Mouse (Mus musculus) midbrain, embryonic 15.5 days (tissue): ENCODE data around the gene Robo4. TPM values are rescaled to one million over a fixed set of nuclear protein-coding genes. Genes with fewer than 3 reads are reported as not detected.

ENCODE experiments used
- ATAC-seq: fragments of 200-750 bp; cut with Nextera tagmentation; replicated peaks from 2 replicates; pipeline ENCODE4 v1.8.0; 2017; ENCODE audit warnings: moderate TSS enrichment
- H3K27ac ChIP-seq: fragments of 300-500 bp; sonication (generic); 2 replicates; pipeline ENCODE4 v1.5.1; 2015; ENCODE audit warnings: mild to moderate bottlenecking, inconsistent platforms
- H3K27me3 ChIP-seq: fragments of 300-500 bp; sonication (generic); replicated peaks from 2 replicates; pipeline ENCODE4 v1.6.1; 2015; ENCODE audit warnings: inconsistent platforms
- H3K36me3 ChIP-seq: fragments of 300-500 bp; sonication (generic); replicated peaks from 2 replicates; pipeline ENCODE4 v1.6.1; 2015; ENCODE audit warnings: inconsistent platforms
- H3K4me1 ChIP-seq: fragments of 300-500 bp; sonication (generic); 2 replicates; pipeline ENCODE4 v1.6.1; 2015; ENCODE audit warnings: inconsistent platforms
- H3K4me2 ChIP-seq: fragments of 300-500 bp; sonication (generic); 2 replicates; pipeline ENCODE4 v1.6.1; 2015; ENCODE audit warnings: inconsistent platforms, mild to moderate bottlenecking, moderate library complexity
- H3K4me3 ChIP-seq: fragments of 300-500 bp; sonication (generic); 2 replicates; pipeline ENCODE4 v1.5.1; 2015; ENCODE audit warnings: mild to moderate bottlenecking, inconsistent platforms
- H3K9ac ChIP-seq: fragments of 300-500 bp; sonication (generic); 2 replicates; pipeline ENCODE4 v1.6.1; 2015; ENCODE audit warnings: mild to moderate bottlenecking, inconsistent platforms
- H3K9me3 ChIP-seq: fragments of 300-500 bp; sonication (generic); 2 replicates; pipeline ENCODE4 v1.6.1; 2016; ENCODE audit warnings: inconsistent platforms
- WGBS: fragments of 180-500 bp; shearing (Covaris S2); methylation state at CpG from one replicate; pipeline ENCODE4 v1.1.7; 2015; ENCODE audit warnings: mixed read lengths; 5-methylcytosine and 5-hydroxymethylcytosine counted together
- polyA plus RNA-seq: library from polyadenylated mRNA; unstranded; fragments of >200 nt; fragmentation: Nextera tagmentation; extraction: Ambion mirVana; gene quantifications from 2 replicates; pipeline ENCODE4 v1.2.1, GENCODE M21; 2015

Gene Robo4
- polyA plus RNA-seq, 1 experiment from 2014 or later = 5.2 TPM

DNA sequence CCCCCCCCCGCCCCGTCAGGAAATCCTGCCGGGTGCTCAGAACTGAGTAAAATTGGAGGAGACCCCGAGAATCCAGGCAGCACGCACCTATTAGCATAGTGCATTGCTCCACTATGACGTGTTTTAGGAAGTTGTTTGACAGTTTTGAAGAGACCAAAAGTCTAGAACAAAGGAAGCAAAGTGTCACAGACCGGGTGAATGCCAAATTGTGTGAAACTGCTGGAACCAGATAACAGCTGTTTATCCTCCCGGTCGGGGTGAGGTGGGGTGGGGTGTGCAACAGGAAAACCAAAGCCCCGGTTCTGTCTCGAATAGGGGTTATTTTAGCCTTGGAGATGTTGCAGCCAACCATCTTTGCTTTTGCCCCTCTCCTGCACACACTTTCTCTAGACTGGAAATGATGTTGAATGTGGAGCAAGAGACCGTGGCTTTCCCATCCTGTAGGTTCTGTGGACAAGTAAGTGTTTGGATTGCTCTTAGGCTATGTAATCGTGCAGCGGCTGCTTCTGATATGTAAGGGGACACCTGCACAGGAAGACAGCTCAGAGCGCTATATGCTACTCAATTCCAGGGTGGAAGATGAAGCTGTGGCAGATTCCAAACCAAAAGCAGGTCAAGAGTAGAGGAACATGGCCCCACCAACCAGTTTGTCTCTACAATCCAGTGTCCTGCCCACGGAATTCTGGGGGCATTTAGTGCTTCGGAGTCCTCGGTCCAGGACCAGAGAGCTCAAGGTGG is 32.3 kb downstream of the Robo4 start:
- peak overlapping the region; percentile 83 for H3K4me2 ChIP-seq
- peaks cover 33% of the 10 kb centered on the region for H3K4me1 ChIP-seq
- H3K27ac ChIP-seq = no peak overlapping the region
- H3K27me3 ChIP-seq = peaks cover 62% of the 10 kb centered on the region
- H3K4me3 ChIP-seq = no peak overlapping the region
- no peak for ATAC-seq
- H3K9ac ChIP-seq = no peak overlapping the region
- no peaks in the 10 kb centered on the region for H3K9me3 ChIP-seq
- H3K36me3 ChIP-seq = no peaks in the 10 kb centered on the region
- 3% methylated on average over 18 of the region's 18 CpGs for WGBS

GRCm38 (mm10) chr9:37434932-37435331 is 33.2 kb downstream of the Robo4 start:
- H3K4me2 ChIP-seq = no peak overlapping the region
- 3% methylated on average over 14 of the region's 14 CpGs for WGBS
- H3K9ac ChIP-seq = no peak overlapping the region
- no peaks in the 10 kb centered on the region for H3K9me3 ChIP-seq
- H3K27ac ChIP-seq = no peak overlapping the region
- ATAC-seq = no peak
- peaks cover 58% of the 10 kb centered on the region for H3K27me3 ChIP-seq
- peak overlapping the region; percentile 5; the same call in 1 of the 2 replicates for H3K4me3 ChIP-seq
- peaks cover 33% of the 10 kb centered on the region for H3K4me1 ChIP-seq
- no peaks in the 10 kb centered on the region for H3K36me3 ChIP-seq

DNA sequence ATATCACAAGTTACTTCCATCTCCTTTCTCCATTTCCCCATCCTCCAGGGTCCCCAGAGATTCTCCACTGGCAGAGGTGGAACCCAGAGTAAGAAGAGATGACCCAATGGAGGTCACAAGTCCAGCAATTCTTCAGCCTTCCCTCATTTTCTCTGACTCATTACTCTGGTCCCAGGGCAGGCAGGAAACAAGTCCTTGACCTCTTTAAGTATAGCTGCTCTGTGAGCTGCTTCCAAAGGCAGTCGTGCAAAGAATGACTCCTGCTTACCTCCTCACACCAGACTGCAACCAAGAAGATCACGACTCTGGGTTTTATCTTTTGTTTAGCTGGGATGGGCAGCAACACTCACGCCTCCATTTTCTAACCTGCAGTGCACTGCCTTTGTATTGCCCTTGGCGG is 33.9 kb downstream of the Robo4 start:
- no peak overlapping the region for H3K27ac ChIP-seq
- no peak overlapping the region for H3K4me3 ChIP-seq
- H3K4me2 ChIP-seq = no peak overlapping the region
- no peaks in the 10 kb centered on the region for H3K9me3 ChIP-seq
- no peak overlapping the region for H3K9ac ChIP-seq
- peaks cover 33% of the 10 kb centered on the region for H3K4me1 ChIP-seq
- WGBS = 3% methylated on average over 4 of the region's 4 CpGs
- peaks cover 54% of the 10 kb centered on the region for H3K27me3 ChIP-seq
- ATAC-seq = no peak
- no peaks in the 10 kb centered on the region for H3K36me3 ChIP-seq

GRCm38 (mm10) chr9:37437772-37438735 is 36.4 kb downstream of the Robo4 start:
- peaks cover 33% of the 10 kb centered on the region for H3K27me3 ChIP-seq
- ATAC-seq = peak; percentile 40; the same call in 1 of the 2 replicates
- no peak overlapping the region for H3K9ac ChIP-seq
- H3K4me3 ChIP-seq = no peak overlapping the region
- no peak overlapping the region for H3K4me2 ChIP-seq
- no peaks in the 10 kb centered on the region for H3K9me3 ChIP-seq
- peaks cover 23% of the 10 kb centered on the region for H3K4me1 ChIP-seq
- WGBS = 27% methylated on average over 3 of the region's 3 CpGs
- no peak overlapping the region for H3K27ac ChIP-seq
- no peaks in the 10 kb centered on the region for H3K36me3 ChIP-seq

DNA sequence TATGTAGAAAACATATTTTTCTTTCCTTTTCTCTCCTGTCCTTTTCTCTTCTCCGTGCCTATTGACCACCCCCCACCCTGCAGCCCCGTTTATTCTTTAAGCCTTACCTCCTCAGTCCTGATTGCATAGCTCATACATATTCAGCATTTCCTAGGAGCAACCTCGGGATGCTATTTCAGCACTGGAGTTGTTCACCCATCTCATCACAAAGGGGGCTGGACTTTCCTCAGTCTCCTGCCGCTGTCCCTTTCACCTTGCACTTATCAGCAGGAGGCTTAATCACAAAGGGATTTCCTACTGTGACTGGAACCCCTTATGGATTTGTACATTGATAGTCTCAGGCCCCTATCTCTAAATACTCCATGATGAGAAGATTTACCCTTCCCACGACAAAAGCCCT is 50.7 kb downstream of the Robo4 start:
- H3K27me3 ChIP-seq = peaks cover 32% of the 10 kb centered on the region
- peaks cover 48% of the 10 kb centered on the region for H3K4me1 ChIP-seq

GRCm38 (mm10) chr9:37453328-37453727 is 51.6 kb downstream of the Robo4 start:
- H3K9me3 ChIP-seq = no peaks in the 10 kb centered on the region
- no peak overlapping the region for H3K9ac ChIP-seq
- H3K4me2 ChIP-seq = no peak overlapping the region
- no peak overlapping the region for H3K4me3 ChIP-seq
- no peaks in the 10 kb centered on the region for H3K36me3 ChIP-seq
- no peak for ATAC-seq
- peaks cover 52% of the 10 kb centered on the region for H3K4me1 ChIP-seq
- no peak overlapping the region for H3K27ac ChIP-seq
- WGBS = 32% methylated on average over 4 of the region's 4 CpGs
- H3K27me3 ChIP-seq = peaks cover 42% of the 10 kb centered on the region

More for the DNA sequence above, 50.7 kb downstream of the Robo4 start:
- ATAC-seq = no peak
- no peak overlapping the region for H3K4me2 ChIP-seq
- H3K9ac ChIP-seq = no peak overlapping the region
- 4% methylated on average over 5 of the region's 5 CpGs for WGBS
- no peaks in the 10 kb centered on the region for H3K36me3 ChIP-seq
- H3K9me3 ChIP-seq = no peaks in the 10 kb centered on the region
- H3K27ac ChIP-seq = no peak overlapping the region; the same call in 1 of the 2 replicates
- no peak overlapping the region for H3K4me3 ChIP-seq

GRCm38 (mm10) chr9:37454011-37454492 is 52.4 kb downstream of the Robo4 start:
- no peak overlapping the region for H3K9ac ChIP-seq
- no peak overlapping the region for H3K27ac ChIP-seq
- H3K4me2 ChIP-seq = no peak overlapping the region
- H3K36me3 ChIP-seq = no peaks in the 10 kb centered on the region
- peaks cover 44% of the 10 kb centered on the region for H3K27me3 ChIP-seq
- H3K9me3 ChIP-seq = no peaks in the 10 kb centered on the region
- peak; percentile 24 for ATAC-seq
- H3K4me1 ChIP-seq = peaks cover 58% of the 10 kb centered on the region
- H3K4me3 ChIP-seq = no peak overlapping the region
- 2% methylated on average over 6 of the region's 6 CpGs for WGBS

DNA sequence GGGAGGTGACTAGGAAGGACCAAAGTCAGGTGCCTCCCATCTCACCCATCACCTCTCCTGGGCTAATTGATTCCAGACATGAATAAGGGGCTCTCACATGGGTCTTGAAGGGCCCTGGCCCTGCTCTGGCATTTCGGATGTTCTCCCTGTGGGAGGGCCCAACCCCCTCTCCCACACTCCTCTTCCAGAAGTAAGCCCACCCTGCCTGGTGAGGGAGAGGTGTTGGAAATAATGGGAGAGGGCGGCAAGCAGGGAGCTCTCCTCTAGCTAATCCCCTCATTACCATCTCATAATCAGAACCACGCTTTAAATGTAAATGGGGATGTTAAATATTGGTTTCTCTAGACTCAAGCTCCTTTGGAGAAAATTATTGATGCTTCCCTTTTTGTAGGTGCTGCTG is 53.3 kb downstream of the Robo4 start:
- H3K4me1 ChIP-seq = peaks cover 67% of the 10 kb centered on the region
- peaks cover 41% of the 10 kb centered on the region for H3K27me3 ChIP-seq
- no peaks in the 10 kb centered on the region for H3K9me3 ChIP-seq
- 5% methylated on average over 3 of the region's 3 CpGs for WGBS
- ATAC-seq = peak; percentile 17; the same call in 1 of the 2 replicates
- no peaks in the 10 kb centered on the region for H3K36me3 ChIP-seq
- H3K4me2 ChIP-seq = no peak overlapping the region
- 0 out of 2 replicates have a peak overlapping the region, but pooled peaks have one; percentile 38 for H3K27ac ChIP-seq
- no peak overlapping the region for H3K9ac ChIP-seq
- no peak overlapping the region for H3K4me3 ChIP-seq

GRCm38 (mm10) chr9:37455868-37456267 is 54.2 kb downstream of the Robo4 start:
- H3K4me3 ChIP-seq = peak overlapping the region; percentile 35; the same call in 1 of the 2 replicates
- peaks cover 41% of the 10 kb centered on the region for H3K27me3 ChIP-seq
- peak overlapping the region; percentile 40 for H3K27ac ChIP-seq

DNA sequence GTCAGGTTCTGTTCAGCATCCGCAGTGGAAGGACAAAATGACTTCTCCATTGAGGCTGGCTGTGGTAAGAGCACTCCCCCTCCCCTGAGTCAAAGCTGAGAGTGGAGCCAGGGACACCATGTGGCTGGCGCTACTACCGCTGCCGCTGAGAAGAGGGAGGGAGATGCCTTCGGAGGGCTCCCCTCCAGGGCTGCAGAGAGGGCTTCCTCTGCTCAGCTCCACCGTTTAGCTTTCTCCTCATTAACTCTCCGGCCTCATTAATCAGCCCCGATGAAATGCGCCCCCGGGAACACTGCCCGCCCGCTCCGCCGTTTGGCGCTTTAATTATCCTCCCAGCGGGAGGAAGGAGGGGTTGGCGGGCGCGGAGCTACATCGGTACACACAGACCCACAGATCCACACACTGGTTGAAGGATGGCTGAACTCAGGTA is 54.8 kb downstream of the Robo4 start:
- H3K9me3 ChIP-seq = no peaks in the 10 kb centered on the region
- H3K4me2 ChIP-seq = peak overlapping the region; percentile 58
- H3K36me3 ChIP-seq = no peaks in the 10 kb centered on the region
- H3K4me3 ChIP-seq = peak overlapping the region; percentile 35
- 0% methylated on average over 20 of the region's 20 CpGs for WGBS
- H3K27ac ChIP-seq = peak overlapping the region; percentile 40
- peak; percentile 75 for ATAC-seq
- peaks cover 41% of the 10 kb centered on the region for H3K27me3 ChIP-seq
- peak overlapping the region; percentile 39 for H3K9ac ChIP-seq
- H3K4me1 ChIP-seq = peaks cover 73% of the 10 kb centered on the region

More at GRCm38 (mm10) chr9:37455868-37456267, 54.2 kb downstream of the Robo4 start:
- Histone ChIP-seq H3K4me2 (peak overlapping the region; percentile 58), H3K36me3 (no peaks in the 10 kb centered on the region), H3K4me1 (peaks cover 73% of the 10 kb centered on the region), H3K9ac (no peak overlapping the region), H3K9me3 (no peaks in the 10 kb centered on the region)
- no peak for ATAC-seq
- WGBS = 3% methylated on average over 8 of the region's 8 CpGs

DNA sequence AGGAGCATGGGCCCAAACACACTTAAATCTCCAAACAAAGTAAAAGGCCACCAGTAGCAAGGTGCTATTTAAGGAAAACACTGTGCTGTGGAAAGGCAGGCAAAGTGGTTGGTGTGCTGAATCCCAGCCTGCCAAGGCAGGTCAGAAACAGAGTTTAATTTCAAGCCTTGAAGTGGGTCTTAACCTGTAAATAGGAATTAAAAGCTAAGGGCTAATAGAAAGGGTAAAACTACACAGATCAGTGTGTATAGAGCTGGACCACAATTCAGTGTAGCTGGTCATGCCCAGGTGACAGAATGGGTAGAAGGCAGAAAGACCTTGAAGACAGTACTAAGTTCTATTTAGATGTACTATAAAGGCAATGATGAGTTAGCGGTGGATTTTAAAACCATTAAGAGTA is 55.5 kb downstream of the Robo4 start:
- H3K36me3 ChIP-seq = no peaks in the 10 kb centered on the region
- peak overlapping the region; percentile 35; the same call in 1 of the 2 replicates for H3K4me3 ChIP-seq
- no peaks in the 10 kb centered on the region for H3K9me3 ChIP-seq
- H3K4me2 ChIP-seq = no peak overlapping the region
- 0 out of 2 replicates have a peak overlapping the region, but pooled peaks have one; percentile 39 for H3K9ac ChIP-seq
- peaks cover 67% of the 10 kb centered on the region for H3K4me1 ChIP-seq
- H3K27me3 ChIP-seq = peaks cover 43% of the 10 kb centered on the region
- peak overlapping the region; percentile 40; the same call in 1 of the 2 replicates for H3K27ac ChIP-seq
- 50% methylated on average over 1 of the region's 1 CpGs for WGBS
- ATAC-seq = no peak

DNA sequence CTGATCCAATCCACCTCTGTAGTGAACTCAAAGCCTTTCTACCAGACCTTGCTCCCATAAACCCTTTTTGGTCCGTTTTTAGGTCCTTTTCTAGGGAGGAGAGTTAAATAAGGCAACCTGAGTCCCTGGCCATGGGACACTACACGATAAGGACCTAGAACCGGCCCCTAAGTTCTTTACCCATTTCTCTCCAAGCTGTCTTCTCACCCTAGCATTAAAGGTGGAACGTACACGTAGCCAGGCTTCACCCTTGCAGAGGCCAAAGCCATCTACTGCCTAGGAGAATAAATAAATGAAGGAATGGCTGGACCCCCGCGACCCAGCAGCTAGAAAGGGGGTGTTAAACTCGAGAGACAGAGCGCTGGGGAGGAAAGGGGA is 58.0 kb downstream of the Robo4 start:
- 1% methylated on average over 9 of the region's 9 CpGs for WGBS
- Histone ChIP-seq H3K4me2 (peak overlapping the region; percentile 96), H3K4me1 (peaks cover 57% of the 10 kb centered on the region), H3K4me3 (peak overlapping the region; percentile 51), H3K9ac (peak overlapping the region; percentile 63), H3K9me3 (no peaks in the 10 kb centered on the region), H3K27ac (peak overlapping the region; percentile 76), H3K27me3 (peaks cover 38% of the 10 kb centered on the region), H3K36me3 (no peaks in the 10 kb centered on the region)
- peak; percentile 1; the same call in 1 of the 2 replicates for ATAC-seq
